Mouse (Mus musculus) layer of hippocampus, adult 9-11 months (tissue): ENCODE measurements around the gene Tob2.

Experiments
- DNase-seq: peaks from one replicate; pipeline ENCODE4 v3.0.0; 2022

Tob2 gene

DNA sequence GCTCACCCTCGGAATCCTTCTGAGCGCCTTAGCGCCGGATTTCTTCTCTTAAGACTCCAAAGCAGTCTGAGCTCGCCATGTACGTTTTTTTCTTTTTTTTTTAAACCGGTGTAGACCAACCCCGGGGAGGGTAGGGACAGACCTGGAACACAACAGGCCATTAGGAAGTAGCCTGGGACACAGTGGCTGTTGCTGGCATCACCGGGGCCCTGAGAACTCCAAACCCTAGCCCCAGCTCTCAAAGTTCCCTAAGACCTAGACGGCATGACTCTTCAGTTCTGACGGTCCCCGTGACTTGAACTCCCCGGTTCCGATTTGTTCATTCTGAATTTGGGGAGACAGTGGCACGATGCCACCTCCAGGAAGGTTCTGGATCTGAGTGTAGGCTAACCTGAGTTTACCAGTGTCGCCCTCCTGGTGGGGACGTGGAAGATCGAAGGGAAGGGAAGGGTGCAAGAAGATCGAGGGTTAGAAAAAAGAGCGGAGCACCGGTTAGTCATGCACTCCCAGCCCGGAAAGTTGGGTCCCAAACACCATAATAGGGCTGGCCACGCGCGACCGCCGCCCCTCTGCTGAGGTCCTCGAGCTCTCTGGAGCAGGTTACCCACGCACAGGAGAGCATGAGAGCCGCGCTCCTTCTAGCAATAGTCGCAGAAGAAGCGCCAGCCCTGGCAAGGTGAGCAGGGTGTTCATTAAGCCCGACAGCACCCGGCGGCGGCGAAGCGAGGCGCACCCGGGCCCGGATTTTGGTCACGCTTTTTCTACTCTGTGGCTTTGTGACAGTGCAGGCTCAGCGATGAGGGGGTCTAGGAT is at the start of gene Tob2:
Gene Tob2 (minus strand): TSS at position 280 of the 813 bp plus-strand sequence.
- DNase-seq: peak; percentile 83

DNA sequence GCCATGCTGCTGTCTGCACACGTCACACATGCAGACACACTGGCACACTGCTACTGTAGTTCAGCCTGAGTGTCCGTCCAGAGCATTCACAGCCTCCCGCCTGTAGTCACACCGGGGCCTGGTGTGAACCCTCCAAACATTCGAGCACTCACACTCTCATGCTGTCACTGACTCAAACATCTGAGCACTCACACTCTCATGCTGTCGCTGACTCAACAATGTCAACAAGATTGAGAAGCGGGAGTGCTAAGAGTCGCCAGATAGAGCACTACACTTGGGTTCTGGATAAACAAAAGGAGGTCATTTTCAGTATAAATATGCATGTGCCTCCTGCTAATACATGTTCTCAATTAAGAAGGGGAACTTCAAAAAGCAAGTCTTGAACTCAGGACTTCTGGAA is 49.4 kb upstream of the Tob2 start:
- no peak for DNase-seq

DNA sequence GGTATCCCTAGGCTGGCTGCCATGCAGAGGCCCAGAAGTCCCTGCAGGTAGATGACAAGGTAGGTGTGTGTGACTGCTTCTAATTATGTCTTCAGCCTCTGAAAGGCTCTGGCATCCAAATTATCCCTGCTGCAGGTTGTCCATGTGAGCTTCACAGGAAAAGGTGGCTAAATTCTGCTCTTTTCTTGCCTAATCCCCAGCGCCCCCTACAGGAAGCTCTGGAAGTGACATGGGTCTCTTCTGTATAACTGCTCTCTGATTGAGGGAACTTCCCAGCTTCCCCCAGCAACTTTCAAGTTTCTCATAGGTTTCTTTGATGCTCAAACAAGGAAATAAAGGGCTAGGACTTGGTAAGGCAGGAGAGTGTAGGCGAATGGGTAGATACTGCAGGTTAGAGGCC is 46.3 kb upstream of the Tob2 start:
- peak; percentile 71 for DNase-seq

DNA sequence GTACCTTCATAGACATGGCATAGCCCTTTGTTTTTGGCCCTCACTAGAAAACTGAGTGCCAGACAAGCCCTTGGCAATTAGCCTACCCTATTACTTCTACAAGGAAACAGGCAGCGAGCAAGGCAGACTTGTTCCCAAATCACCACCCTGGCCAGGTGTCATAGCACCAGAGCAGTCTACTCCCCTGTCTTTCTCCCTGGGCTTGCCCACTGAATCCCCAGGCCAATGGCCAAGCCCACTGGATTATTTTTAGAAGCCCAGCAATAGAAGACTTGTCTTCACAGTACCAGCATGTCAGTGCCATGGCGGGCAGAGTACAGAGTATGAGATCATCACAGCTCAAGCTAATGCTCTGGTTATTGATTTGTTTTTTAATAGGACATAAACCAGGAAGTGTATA is 40.2 kb upstream of the Tob2 start:
- no peak for DNase-seq

DNA sequence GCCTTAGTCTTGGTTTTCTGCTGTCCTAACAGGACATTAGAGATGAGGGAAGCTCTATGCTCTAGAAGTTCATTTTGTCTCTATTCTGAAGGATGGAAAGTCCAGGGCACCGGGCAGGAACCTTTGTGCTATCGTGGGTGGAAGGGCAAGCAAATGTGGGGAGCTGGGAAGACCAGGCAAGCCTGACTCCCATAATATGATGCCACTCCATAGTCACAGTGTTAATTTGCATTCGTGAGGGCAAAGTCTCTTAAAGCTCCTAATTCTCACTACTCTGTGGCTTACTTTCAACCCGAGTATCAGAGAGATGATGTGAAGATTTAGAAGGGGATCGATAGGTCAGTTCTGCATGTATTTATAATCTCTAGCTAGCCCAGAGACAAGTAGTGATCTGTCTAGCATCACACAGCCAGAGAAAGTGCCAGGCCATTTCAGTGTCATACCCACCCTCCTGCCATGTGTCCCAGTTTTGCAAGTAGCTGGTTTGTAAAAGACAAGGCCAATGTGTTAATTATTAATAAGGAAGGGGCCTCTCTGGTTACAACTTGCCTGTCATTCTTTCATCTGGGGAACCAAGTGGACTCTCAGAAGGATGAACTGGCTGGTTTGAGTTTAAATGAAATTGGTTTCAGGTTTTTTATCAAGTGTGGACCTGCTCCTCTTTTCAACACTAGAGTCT is 39.1 kb upstream of the Tob2 start:
- DNase-seq: no peak

DNA sequence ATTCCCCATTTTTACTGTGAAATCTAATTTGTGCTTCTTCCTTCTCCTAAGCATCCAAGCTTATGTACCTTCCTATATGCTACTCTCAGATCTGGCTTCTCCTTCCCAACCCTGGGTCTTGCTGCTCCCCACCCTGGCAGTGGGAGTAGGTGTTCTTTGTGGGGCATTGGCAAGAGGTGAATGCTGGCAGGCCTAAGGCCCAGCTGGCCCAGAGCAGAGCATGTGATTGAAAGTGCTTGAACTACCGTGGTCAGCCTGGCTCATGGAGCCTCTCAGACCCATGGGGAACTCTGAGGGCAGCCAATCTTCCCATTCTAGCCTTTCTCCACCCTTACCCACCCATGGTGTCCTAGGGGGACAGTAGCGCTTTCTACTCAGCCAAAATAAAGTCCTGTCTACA is 37.8 kb upstream of the Tob2 start:
- peak; percentile 48 for DNase-seq

DNA sequence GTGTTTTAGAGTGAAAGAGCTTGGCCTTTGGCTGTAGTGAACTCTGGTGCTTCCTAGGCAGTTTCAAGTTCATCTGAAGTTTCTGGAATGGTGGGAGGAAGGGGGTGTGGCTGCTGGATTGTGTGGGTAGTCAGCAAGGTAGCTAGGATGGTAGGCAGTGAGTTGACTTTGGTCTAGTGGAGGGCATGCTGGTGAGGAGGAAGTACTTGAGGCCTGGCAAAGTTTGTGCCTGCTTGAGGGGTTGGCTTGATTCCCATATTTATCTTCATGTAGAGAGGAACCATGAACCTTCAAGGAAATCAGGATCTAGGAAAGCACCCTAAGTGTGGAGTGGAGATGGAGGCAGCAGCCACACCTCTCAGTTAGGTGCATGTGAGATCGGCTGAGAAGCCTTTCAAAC is 35.4 kb upstream of the Tob2 start:
- DNase-seq: no peak

DNA sequence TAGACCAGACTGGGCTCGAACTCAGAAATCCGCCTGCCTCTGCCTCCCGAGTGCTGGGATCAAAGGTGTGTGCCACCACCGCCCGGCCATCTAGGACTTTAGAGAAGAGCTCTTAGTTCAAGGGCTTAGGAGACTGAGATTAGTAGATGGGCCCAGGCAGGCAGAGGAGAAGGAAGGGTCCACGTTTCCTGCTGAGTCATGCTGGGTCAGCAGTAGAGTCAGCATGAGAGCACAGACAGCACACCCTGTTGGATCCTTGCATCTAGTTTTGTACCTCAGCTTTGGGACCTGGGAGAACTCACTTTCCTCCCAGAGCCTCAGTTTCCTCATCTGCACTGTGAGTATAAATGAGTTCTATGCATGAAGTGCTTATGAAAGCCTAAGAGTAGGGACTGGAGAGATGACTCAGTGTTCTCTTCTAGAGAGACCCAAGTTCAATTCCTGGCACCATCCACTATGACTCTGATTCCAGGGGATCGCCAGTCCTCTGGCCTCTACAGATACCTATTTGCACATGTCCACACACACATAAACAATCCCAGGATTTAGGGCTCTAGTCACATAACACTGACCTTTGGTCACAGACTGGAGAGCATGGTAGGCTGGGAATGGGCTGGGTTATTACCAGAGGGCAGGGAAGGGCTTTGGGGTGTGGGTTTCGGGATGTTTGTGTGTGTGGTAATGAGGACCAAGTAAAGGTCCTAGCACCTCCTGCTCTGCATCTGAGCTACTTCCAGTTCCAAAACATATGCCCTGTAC is 33.4 kb upstream of the Tob2 start:
- DNase-seq: no peak

DNA sequence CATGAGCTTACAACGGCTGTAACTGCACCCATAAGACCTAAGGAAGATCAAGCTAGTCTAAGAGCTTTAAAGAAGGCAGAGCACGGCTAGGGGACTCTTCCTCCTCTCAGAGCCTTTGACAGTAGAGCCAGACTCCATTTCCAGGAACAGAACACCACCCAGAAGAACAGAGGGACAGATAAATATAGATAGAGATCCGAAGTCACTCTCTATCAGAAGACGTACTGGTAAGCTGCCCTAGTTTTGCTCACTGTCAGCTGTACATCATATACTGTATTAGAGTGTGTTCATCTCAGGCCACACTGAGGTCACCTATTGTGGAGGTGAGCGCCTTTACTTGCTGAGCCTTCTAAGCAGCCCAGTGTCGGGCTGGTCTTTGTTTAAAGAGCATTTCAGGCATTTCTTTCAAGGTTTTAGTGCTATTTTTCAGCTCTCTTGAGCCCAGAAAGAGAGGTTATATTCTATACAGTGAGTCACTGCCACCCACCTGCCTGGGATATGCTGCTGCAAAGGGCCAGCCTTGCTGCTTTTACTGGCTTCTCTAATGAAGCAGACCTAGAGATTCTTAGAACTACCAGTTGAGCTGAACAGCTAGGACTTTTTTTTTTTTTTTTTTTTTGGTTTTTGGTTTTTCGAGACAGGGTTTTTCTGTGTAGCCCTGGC is 32.7 kb upstream of the Tob2 start:
- no peak for DNase-seq

DNA sequence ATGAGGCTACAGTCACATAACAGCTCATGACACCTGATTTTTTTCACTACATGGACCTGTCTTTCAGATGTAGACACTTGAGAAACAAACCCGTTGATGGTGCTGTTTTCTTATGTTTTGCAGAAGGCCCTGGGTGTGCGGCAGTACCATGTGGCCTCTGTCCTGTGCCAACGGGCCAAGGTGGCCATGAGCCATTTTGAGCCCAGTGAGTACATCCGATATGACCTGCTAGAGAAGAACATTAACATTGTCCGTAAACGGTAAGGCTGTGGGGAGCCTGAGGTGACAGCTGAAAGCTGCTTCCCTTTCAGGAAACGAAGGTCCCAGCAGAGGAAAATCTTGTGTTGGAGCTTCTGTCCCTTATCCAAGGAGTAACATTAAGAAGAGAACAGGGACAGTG is 30.6 kb upstream of the Tob2 start:
- DNase-seq: no peak

DNA sequence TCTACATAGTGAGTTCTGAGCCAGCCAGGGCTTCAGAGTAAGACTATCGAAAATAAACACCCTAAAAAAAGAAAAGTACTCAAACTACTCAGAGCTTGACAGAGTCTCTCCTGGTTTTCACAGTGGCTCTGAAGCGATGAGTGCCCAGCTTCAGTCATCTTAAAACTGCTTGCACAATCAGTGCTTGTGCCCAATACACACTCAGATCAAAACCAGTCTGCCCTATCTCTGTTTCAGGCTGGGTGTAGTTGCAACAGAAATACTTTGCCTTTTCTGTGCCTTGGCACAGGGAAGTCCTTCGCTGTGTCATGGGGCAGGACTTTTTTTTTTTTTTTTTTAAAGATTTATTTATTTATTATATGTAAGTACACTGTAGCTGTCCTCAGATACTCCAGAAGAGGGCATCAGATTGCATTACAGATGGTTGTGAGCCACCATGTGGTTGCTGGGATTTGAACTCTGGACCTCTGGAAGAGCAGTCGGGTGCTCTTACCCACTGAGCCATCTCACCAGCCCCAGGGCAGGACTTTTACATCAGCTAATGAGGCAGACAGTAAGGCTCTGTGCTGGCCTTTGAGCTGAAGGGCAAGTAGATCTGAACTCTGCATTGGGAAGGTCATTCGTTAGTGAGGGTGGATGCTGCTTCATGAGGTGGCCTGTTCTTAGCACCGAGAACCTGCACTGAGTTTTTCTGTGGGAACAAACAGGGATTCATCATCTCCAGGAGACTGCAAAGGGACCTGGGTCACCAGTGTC is 28.4 kb upstream of the Tob2 start:
- no peak for DNase-seq

DNA sequence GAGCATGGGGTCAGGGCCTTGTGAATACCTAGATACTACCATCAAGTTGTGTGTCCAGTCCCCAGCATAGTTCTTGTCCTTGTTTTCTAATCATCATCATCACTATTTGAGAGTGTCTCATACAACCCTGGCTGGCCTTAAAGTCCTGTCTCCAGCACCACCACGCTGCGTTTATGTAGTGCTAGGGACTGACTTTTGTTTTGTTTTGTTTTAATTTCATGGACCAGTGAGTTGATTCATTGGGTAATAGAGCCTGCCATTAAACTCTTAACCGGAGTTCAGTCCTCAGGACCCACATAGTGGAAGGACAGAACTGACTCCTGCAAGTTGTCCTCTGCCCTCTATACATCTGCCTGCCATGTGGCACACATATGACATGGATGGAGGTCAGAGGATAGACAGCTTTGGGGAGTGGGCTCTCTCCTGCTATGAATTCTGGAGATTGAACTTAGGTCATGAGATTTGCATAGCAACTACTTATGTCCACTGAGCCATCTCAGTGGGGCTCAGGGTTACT is 26.9 kb upstream of the Tob2 start:
- DNase-seq: no peak

DNA sequence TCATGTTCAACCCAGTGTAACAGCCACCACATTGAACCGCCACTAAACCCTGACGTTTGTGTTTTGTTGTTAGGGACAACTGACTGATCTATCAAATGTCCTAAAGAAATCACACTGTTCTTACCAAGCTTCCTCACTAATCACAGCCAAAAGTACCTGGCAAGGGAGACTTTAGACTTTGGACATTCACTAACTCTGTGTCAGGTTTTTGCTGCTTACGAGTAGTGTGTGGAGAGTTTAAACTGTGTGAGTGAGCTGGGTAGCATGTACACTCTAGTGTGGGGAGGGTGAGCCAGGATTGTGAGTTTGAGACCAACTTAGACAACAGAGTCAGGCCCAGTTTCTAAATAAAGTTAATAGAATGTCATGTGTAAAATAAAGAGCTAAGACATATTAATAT is 23.8 kb upstream of the Tob2 start:
- DNase-seq: no peak

DNA sequence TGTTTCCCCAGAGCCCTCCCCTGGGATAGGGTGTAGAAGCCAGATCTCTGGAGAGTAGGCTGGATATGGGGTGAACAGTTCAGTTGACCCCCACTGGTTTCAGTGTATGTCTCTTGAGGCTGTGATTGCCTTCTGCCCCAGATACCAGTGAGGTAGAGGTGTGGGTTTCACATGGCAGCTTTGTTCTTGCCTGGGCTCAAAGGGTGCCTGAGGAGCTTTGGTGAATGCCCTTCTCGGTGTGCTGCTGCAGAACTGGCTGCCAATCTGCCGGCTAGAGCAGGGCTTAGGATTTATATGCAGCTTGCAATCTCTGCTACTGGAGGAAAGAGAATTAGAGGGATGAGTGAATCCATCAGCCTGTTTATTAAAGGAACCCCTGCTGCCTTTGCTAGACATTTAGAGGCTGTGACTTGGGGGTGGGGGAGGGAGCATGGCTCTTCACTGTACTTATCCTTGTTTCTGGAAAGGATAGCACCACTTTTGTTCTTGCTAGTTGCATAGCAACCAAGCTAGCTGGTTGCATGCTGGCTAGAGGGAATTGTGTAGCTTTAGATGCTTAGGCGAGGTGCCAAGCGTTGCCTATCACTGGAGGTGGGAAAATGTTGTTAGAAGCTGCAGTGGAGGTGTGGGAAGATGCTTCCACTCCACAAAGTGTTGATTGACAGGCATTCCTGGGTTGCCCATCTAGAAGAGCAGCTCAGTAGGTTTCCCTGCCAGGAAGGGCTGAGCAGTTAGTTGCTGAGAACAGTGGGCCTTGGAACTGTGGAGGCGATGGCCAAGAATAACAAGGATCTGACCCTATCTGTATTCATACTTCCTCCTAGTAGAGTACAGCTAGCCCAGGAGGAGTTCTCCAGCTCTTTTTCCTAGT is 21.2 kb upstream of the Tob2 start:
- peak; percentile 84 for DNase-seq

DNA sequence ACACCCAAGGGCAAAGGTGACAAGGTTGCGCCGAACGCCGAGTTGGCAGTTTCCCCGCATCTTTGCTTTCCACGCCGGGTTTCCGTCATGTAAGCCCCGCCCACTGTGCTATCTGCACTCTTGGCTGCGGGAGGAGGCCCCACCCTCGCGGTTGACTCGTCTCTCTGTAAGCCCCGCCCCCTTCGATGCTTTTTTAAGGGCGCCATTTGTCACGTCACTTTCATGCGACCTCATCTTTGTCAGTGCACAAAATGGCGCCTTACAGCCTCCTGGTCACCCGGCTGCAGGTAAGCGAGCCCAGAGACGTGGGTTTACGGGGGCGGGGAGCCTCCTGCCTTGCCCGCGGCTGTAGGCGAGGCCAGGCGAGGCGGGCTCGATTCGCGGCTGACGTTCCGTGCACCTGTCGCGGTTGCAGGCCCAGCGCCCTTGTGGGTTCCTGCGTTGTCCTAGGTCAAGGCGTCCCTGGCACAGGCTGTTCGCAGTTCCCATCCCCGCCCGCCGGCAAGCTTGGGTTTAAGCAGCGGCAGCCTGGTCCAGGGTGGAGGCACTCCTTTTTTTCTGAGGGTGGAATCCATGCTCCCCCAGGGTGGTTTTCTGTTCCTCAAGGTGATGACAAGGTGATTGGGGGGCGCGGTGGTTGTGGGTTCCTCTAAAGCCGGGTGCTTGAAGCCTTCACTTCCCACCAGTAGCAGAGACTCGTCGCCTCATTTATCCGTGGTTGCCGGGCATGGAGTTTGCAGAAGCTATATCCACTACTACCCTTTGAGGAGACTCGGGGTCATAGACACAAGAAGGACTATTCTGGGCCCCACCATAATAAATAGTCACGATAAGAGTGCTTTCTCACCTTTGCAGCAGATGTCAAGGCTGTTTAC is 13.9 kb upstream of the Tob2 start, which contains the start of gene Aco2:
Gene Aco2 (plus strand): TSS at position 48 of the 875 bp plus-strand sequence.
- peak; percentile 99 for DNase-seq

DNA sequence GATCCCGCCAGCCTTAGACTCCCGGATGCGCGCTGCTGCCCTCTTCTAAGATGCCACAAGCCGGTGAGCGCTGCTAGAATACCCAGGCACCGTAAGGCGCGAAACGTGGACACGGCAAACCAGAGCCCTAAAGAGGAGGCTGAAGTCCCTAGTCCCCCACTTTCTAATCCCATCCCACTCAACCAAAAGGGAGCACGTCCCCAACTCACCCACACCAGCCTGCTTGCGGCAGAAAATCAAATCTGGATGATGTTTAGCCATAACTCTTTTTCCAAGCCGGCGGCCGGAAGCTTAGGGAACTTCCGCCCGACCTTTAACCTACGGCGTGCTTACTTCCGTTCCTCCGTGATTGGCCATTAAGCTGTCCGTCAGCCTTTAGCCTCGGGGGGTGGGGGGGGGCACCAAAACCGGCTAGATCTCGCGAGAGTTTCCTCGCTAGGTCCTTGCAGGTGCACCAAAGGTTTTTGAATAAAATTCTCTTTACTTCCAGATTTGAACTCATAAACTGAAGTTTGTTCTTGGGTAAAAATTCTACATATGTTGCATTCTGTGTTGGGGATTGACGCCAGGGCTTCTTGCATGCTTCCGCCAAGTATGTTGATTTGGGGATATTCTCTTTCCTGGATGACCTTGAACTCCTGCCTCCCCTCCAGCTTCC is 13.1 kb upstream of the Tob2 start, which contains the start of gene Phf5a:
Gene Phf5a (minus strand): TSS at position 308 of the 658 bp plus-strand sequence.
- DNase-seq: peak; percentile 87

DNA sequence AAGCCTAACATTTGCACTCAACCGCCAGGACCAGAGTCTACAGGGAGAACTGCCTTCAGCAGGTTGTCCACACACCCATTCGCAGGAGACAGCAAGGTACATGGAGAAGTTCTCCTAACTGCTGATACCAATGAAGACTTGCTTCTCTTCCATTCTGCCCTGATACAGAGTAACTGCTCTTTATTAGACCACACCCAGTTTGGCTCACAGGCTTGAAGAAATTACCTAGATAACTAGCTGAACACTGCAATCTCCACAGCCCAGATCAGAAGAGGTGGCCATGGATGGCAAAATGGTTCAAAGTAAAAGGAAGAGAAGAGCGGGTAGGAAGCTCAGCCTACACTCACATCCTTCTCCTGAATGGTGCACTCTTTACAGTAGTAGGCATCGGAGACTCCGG is 11.4 kb upstream of the Tob2 start:
- no peak for DNase-seq

DNA sequence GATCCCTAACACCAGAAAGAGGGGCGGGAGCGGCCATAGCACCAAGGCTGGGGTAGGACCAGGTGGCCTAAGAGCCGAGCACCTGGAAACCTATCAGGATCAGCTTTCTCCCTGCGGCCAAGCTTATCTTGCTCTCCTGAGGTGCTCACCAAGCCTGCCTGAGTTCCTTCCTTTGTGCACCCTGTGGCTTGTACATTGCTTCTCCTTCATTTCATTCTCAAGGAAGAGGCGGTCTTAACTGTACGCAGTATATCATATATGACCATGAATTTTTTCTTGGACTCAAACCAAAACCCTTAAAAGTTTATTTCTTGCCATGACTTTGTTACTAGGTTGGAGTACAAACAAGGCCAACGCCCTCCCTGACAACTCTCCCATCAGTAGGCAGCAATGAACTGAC is 5.6 kb upstream of the Tob2 start:
- no peak for DNase-seq

DNA sequence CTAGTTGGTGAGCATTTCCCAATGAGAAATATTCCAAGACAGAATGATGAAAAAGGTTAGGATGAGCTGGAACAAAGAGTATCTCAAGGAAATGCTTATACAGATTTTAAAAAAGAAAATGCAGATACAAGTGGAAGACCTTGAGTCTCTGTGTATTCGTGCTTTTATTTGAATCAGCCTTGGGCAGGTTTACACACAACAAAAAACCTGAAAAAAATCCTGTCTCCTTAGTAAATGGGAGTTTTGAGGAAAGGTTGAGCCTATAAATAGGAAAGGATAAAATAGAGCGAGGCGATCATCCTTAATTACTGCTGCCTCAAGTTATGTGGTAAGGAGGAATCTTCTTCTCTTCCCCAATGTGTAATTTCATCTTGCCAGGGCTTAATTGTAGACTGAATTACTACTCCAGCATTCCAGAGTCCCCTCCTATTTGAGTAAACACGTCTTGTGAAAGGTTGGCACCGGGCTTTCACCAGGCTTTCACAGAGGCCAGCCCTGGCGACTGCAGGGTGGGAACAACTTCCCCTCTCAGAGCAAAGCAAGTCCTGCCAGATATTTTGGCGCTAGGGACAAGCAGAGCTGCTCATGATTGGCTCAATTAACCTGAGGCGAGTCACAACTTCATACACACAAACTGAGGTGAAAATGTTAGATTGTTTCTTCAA is 2.0 kb upstream of the Tob2 start:
- no peak for DNase-seq
